Mouse (Mus musculus) retina, postnatal 1 day (tissue): ENCODE results near the gene Gstm5.
"Not testable (repeated sequence)": the region's sequence is repeated elsewhere in the genome, so short reads cannot be mapped to it uniquely, and the experiment has no call there.

Source experiments
- DNase-seq: peaks from one replicate; pipeline ENCODE4 v3.0.0-alpha.2; 2012

The Gstm5 gene

DNA sequence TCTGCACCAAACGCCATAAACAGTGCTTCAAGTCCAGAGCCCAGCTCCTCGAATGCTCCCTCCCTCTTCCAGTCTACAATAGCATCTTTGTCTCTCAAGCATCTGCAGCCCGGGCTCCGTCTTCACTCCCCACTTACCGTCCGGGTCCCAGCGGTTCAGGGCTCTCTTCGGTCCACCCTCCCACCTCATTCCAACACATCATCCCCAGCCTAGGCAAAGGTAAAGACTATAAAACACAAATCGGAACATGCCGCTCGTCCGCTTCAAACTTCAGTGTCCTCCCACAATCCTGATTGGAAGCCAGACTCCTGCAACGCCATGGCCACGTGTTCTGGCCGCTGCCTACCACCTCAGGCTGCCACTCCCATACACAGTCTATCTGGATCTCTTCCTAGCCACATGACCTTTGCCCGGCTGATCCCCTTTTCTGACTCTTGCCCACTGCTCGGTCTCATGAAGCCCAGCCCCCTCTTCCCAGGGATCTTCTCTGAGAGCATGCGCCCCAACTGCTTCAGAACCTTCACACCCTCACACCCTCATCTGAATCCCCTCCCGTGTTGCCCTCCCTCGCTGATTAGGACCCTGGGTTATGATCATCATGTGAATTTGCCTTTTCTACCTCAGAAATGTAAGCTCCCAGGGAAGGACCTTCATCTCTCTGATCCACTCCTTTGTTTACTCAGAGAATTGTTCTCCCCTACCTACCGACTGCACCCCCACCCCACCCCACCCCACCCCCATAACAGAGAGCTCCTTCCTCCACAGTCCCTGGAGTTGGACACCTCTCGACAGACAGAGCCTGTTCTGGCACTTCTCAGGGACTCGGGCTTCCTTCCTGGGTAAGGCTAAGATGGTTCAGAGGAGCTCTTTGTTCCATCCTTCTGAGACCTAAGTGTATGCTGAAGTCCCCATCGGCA lies 22.0 kb upstream of the Gstm5 start:
- no peak for DNase-seq

GRCm38 (mm10) chr3:107875231-107875630 lies 20.4 kb upstream of the Gstm5 start:
- DNase-seq = no peak

DNA sequence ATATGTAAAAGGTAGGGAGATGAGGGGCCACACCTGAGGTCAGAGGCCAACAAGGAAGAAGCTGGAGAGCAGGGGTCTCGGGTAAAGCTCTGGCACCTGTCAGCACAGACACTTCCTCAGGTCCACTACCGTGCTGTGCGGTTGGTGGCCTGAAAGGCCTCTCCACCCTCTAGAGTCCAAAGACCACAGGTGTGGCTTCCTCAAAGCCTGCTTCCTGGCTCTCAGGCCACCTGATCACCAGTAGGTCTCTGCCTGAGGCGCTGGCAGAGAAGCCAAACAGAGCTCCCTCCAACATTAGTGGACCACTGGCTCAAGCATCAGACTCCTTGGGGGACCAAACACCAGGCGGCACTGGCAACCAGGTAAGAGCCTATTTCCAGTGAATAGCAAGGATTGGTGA lies 18.6 kb upstream of the Gstm5 start, which contains the start of gene Eps8l3:
Gene Eps8l3, plus strand, starts transcription at position 225 of the 400 bp plus-strand sequence.
- DNase-seq = no peak

DNA sequence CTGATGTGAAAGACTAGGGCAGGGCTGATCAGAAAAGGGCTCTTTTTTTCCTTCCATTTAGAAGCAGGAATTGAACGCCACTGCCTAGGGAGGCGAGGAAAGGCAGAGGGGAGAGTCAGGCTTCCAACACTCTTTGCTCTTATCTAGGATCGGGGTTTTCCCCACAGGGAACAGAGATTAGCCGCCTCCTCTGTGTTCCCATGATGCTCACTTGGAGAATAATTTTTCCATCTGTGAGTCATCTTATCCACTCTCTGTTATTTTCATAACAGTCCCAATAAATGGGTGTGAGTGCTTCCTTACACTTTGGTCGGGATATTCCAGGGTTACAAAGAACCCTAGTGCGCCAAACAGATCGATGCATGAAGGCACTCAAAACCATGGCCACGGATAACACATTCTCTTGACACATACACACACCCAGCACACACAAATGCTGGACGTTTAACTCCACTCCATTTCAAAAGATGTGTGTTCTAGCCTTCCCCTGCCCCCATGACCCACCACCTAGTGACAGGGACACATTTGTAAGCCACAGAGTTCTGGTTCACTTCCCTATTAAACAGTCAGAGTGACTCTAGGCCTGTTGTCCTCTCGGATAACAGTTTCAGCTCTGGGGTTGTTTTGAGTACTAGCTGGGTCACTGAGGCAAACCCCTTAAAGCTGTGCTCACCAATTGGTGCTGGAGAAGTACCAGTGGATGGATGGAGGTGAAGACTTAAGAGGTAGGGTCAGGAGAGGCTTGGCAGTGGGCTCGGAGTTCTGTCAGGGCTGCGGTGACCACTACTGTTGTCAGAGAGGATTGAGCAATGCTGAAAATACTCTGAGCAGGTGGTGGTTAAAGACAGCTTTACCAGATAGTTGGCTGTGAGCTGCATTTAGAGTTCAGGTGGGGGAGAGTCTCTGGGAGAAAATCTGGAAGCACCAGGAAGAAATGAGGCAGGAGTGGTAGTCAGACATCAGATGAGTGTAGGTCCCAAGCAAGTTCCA lies 17.6 kb upstream of the Gstm5 start:
- no peak for DNase-seq

- peak; percentile 54 for DNase-seq
Measured at GRCm38 (mm10) chr3:107887674-107888495, 7.7 kb upstream of the Gstm5 start.

GRCm38 (mm10) chr3:107889236-107889635 lies 6.4 kb upstream of the Gstm5 start:
- not testable (repeated sequence) for DNase-seq

- DNase-seq = no peak
Measured at GRCm38 (mm10) chr3:107895194-107895719, 364 bp upstream of the Gstm5 start.

- DNase-seq = no peak
Measured at GRCm38 (mm10) chr3:107898691-107899090, 3.1 kb downstream of the Gstm5 start.

- DNase-seq = peak; percentile 16
Measured at GRCm38 (mm10) chr3:107900955-107901673, 5.5 kb downstream of the Gstm5 start.

DNA sequence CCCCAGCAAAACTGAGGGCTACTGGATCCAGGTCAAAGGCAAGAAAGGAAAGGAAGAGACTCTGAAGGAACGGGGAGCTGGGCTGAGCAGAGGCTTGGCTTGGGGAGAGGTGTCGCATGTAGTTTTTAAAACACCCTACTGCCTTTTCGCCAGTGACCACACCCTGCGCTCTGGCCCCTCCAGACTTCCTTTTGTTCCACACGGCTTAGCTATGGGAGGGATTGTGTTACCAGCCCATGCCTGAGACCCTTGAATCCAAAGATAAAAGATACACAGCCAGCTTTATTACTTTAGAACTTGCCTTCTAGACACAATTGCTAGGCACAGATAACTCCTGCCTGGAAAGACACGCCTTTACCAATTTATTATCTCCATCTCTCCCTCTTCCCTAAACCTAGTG lies 10.3 kb downstream of the Gstm5 start:
- DNase-seq = no peak

DNA sequence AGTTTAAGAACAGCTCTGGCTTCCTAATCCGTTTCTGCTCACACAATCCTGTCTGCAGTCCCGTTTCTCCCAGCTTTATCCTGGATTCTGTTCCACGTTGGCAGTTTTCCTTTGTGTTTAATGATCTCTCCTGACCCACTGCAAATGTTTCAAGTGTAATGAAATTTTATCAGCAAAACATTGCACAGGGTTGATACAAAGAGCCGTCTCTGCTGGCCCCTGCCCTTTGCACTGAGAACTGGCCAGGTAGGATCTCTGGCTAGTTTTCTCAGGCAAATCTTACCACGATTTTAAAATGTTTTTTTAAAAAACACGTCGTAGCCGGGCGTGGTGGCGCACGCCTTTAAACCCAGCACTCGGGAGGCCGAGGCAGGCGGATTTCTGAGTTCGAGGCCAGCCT lies 21.1 kb downstream of the Gstm5 start:
- DNase-seq = no peak

DNA sequence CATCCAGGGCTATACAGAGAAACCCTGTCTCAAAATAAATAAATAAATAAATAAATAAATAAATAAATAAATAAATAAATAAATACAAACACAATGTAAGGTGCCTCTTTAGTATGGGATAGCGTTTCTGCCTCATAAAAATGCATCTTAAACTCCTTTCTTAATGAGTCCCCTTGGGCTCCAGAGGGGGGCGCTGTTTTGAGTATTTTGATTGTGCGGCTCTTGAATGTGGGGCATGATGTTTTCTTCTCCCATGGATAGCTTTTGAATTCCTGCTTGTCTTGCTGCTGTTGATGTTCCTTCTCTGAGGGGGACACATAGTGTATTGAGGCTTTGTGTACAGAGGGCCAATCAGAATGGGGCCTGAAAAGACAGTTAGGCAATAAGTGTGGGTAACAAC lies 21.5 kb downstream of the Gstm5 start:
- peak; percentile 51 for DNase-seq

- peak; percentile 85 for DNase-seq
Measured at GRCm38 (mm10) chr3:107917783-107918408, 22.3 kb downstream of the Gstm5 start.

DNA sequence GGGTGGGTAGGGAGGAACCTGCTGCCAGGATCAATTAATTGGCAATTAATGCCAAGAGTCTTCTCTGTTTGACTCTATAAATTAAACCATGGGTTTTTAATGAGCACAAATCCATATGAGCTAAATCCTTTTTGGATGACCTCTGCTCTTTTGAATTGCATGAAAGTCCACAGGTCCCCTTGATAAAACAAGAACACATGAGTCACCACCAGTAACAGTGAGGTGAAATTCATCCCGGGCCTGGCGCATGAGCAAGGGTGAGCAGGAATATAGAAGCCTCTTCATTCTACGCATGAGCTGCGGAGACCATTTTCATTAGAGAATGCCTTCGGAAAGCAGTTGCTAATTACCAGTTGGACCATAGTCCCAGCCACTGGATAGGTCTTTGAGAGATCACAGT lies 24.7 kb downstream of the Gstm5 start:
- DNase-seq = no peak

DNA sequence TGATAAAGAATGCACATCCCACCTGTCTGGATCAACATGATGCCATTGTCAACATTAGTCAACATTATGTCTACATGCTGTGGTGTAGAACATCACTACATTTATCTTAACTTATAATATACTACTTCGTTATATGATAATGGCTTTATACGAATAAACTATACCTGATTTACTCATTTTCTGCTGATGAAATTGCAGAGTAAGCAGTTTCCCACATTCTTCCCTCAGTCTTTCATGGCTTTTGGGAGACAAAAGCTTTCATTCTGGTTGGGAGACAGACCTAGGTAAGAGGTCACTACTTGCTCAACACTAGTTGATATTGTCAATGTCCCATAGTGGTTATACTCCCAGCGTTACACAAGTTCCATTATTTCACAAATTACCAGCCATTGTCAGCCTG lies 29.7 kb downstream of the Gstm5 start:
- no peak for DNase-seq

GRCm38 (mm10) chr3:107927841-107928240 lies 32.2 kb downstream of the Gstm5 start:
- no peak for DNase-seq

DNA sequence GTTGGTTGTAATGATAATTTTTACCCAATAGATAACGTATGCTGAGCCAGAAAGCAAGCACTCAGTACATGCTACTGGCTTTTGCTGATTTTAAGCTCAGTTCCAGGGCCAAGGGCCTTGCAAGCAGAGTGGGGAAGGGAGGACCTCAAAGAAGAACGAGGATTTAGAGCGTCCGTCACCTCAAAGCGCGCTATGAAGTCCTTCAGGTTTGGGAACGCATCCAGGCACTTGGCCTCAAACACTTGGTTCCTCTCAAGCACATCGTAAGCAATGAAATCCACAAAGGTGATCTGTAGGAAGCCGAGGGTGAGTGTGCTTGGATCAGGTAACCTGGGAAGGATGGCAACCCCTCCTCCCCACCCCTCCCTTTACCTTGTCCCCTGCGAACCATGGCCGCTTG lies 33.1 kb downstream of the Gstm5 start:
- DNase-seq = no peak

DNA sequence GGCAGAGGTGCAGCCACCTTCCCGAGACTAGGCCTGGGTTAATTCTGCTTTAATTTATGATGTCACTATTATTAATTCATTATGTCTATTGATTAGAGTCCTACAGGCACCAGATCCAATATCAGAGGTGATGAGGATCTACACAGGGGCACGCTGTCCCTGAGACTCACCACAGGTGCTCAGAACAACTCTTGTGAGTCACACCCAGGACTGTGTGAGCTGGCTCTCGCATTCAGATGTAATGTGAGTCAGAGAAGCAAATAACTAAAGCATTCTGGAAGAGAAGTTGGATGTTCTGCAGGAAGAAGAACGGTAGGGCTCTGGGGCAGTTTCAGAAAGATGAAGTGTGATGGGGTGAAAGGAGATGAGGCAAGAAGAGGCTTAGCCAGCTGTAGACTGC lies 33.6 kb downstream of the Gstm5 start:
- no peak for DNase-seq

DNA sequence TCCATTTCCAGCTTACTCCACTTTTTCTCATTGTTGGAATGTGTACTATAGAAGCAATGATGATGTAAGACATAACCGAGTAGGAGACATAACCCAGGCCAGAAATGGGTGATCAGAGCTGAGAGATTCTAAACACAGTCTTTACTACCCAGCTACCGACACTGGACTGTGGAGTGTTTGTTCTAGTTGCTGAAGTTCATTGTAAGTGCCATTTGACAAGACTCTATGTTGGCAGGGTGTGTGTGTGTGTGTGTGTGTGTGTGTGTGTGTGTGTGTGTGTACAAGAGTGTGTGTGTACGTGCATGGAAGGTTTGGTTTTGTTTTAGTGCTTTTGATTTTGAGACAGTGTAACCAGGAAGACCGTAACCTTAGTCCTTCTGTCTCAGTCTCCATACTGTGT lies 34.1 kb downstream of the Gstm5 start:
- DNase-seq = no peak

DNA sequence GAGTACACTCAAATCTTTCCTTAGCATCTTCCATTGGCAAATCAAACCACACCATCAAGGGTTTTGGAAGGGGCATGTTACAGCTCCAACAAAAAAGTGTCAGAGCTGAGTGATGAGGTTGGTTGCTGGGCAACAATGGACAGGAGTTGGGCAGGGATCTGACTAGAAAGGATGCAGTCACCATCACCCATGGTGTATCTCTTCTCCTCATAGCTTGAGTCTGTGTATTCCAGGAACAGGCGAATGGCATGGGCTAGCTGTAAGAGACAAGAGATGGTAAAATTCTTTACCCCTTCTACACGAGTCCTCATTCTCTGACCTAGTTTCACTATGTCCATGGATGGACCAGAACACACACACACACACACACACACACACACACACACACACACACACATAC lies 35.5 kb downstream of the Gstm5 start:
- DNase-seq = no peak

- DNase-seq = peak; percentile 100
Measured at GRCm38 (mm10) chr3:107931670-107932069, 36.0 kb downstream of the Gstm5 start, which contains the start of gene Gstm7. TSS of gene Gstm7 (minus strand) at chr3:107931817.
